Mouse (Mus musculus): ENCODE measurements around the gene Fhad1. TPM values are rescaled to one million over a fixed set of nuclear protein-coding genes. Genes with fewer than 3 reads are reported as not detected.
A peak's percentile ranks its signal among the peaks of the same experiment; 100 is the strongest.

The Fhad1 gene
- polyA plus RNA-seq, 1 experiment from 2014 or later: 1.2 TPM

DNA sequence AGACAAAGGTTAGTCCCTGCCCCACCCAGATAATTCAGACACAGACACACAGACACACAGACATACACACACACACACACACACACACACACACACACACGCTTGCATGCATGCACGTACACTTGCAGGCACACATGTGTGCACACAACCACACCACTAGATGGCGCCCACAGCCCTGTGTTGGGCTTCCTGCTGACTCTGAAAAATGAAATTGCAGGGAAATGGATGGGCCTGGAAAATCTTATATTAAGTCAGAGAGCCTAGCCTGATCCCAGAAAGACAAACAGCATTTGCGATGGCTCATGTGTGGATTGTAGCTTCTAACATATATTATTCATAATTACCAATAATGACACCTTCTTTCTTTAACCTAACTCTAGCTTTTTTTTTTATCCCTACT is 38.7 kb downstream of the Fhad1 start:
- 24% methylated on average over 4 of the region's 4 CpGs for WGBS
- Histone ChIP-seq H3K9ac (ENCODE audit: low read depth, low read length) (no peak overlapping the region), H3K27me3 (replicated peaks; ENCODE audit: control insufficient read depth, insufficient read depth, low read length) (no peaks in the 10 kb centered on the region), H3K4me1 (replicated peaks; ENCODE audit: control insufficient read depth, insufficient read depth, low read length) (no peaks in the 10 kb centered on the region), H3K9me3 (ENCODE audit: control insufficient read depth) (peaks cover 2% of the 10 kb centered on the region; the same call in 1 of the 2 replicates), H3K27ac (ENCODE audit: low read depth, low read length) (no peak overlapping the region), H3K4me2 (replicated peaks; ENCODE audit: low read depth) (no peak overlapping the region), H3K4me3 (ENCODE audit: low read depth, low read length) (no peak overlapping the region), H3K36me3 (ENCODE audit: control insufficient read depth, insufficient read depth) (no peaks in the 10 kb centered on the region)
- ATAC-seq: peak; percentile 43; the same call in 1 of the 2 replicates
- peak; percentile 97 for TF ChIP-seq CTCF (IDR thresholded peaks at IDR 0.05; ENCODE audit: low read depth)

DNA sequence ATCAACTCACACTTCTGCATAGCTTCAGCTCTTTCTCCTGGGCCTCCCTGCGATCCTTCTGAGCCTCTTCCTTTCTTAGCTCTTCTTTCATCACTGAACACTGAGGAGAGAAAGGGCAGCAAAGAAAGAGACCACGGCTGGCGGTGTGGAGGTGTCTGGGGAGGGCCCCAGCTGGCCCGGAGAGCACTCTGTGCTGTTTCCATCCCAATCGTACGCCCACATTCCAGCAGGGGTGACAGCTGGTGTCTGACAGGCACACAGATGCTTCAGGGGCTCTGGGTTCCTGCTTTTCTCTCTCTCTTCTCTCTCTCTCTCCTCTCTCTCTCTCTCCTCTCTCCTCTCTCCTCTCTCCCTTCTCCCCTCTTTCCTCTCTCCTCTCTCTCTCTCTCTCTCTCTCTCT is 50.3 kb downstream of the Fhad1 start:
- Histone ChIP-seq H3K4me3 (ENCODE audit: low read depth, low read length) (no peak overlapping the region), H3K9me3 (ENCODE audit: control insufficient read depth) (no peaks in the 10 kb centered on the region), H3K36me3 (ENCODE audit: control insufficient read depth, insufficient read depth) (no peaks in the 10 kb centered on the region), H3K4me2 (replicated peaks; ENCODE audit: low read depth) (no peak overlapping the region), H3K4me1 (replicated peaks; ENCODE audit: control insufficient read depth, insufficient read depth, low read length) (no peaks in the 10 kb centered on the region), H3K9ac (ENCODE audit: low read depth, low read length) (no peak overlapping the region), H3K27me3 (replicated peaks; ENCODE audit: control insufficient read depth, insufficient read depth, low read length) (no peaks in the 10 kb centered on the region), H3K27ac (ENCODE audit: low read depth, low read length) (no peak overlapping the region)
- ATAC-seq: no peak
- 45% methylated on average over 6 of the region's 6 CpGs for WGBS
- no peak for TF ChIP-seq CTCF (IDR thresholded peaks at IDR 0.05; ENCODE audit: low read depth)

DNA sequence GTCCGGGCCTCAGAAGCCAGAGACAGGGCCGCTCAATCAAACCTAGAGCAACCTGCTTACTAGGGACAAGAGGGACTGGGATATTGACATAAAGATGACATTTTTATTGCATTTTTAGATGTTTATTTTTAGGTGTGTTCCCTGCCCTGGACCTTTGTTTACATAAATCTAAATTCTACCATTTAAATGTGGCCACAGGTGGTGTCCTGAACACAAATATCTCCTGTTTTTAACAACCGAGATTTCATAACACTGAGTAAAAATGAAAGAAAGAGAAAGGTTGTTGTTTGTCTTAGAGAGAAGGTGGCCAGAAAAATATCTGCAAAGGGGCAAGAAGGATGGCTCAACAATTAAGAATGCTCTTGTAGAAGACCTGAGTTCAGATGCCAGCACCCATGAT is 51.0 kb downstream of the Fhad1 start:
- no peak for ATAC-seq
- TF ChIP-seq CTCF (IDR thresholded peaks at IDR 0.05; ENCODE audit: low read depth): no peak
- 72% methylated on average over 3 of the region's 3 CpGs for WGBS
- Histone ChIP-seq H3K9ac (ENCODE audit: low read depth, low read length) (no peak overlapping the region), H3K4me1 (replicated peaks; ENCODE audit: control insufficient read depth, insufficient read depth, low read length) (no peaks in the 10 kb centered on the region), H3K9me3 (ENCODE audit: control insufficient read depth) (no peaks in the 10 kb centered on the region), H3K4me3 (ENCODE audit: low read depth, low read length) (no peak overlapping the region), H3K27me3 (replicated peaks; ENCODE audit: control insufficient read depth, insufficient read depth, low read length) (no peaks in the 10 kb centered on the region), H3K4me2 (replicated peaks; ENCODE audit: low read depth) (no peak overlapping the region), H3K36me3 (ENCODE audit: control insufficient read depth, insufficient read depth) (no peaks in the 10 kb centered on the region), H3K27ac (ENCODE audit: low read depth, low read length) (no peak overlapping the region)

DNA sequence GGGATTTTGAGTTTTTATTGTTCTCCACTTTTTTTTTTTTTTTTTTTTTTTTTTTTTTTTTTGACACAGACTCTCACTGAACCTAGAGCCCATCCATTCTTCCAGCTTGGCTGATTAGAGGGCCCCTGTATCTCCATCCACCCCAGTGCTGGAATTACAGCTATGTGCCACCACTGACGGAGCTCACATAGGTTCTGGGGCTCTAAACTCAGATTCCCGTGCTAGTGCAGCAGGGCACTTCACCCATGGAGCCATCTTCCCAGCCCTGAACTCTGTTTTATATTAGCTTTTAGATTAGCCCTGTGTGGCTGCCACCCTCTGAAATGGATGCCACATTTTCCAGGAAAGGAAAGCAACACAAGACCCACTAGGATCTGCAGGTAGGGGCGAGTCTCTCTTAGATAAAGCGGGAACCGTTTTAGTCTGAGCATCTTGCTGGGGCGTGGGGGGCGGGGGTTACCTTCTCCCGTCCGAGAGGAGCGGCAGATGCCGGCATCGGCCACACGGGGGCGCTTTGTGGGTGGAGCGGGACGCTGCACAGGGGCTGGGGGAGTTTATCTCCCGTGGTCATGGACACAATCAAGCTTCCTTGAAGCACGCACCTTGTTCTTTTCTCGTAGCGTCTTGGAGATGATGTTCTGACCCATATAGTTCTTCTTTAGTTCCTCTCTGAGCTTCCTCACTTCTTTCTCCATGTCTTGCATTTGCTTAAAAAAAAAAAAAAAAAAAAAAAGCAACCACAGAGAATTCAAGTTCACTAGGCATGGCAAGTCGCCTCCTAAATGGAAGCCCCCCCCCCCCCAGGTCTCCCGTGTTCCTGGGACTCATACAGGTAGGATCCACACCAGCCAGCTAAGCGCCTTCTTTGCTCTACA is 51.8 kb downstream of the Fhad1 start:
- Histone ChIP-seq H3K4me2 (replicated peaks; ENCODE audit: low read depth) (no peak overlapping the region), H3K4me3 (ENCODE audit: low read depth, low read length) (no peak overlapping the region), H3K27me3 (replicated peaks; ENCODE audit: control insufficient read depth, insufficient read depth, low read length) (no peaks in the 10 kb centered on the region), H3K27ac (ENCODE audit: low read depth, low read length) (no peak overlapping the region), H3K4me1 (replicated peaks; ENCODE audit: control insufficient read depth, insufficient read depth, low read length) (no peaks in the 10 kb centered on the region), H3K36me3 (ENCODE audit: control insufficient read depth, insufficient read depth) (no peaks in the 10 kb centered on the region), H3K9me3 (ENCODE audit: control insufficient read depth) (no peaks in the 10 kb centered on the region), H3K9ac (ENCODE audit: low read depth, low read length) (no peak overlapping the region)
- WGBS: 18% methylated on average over 23 of the region's 23 CpGs
- ATAC-seq: 0 out of 2 replicates have a peak, but pooled peaks have one; percentile 38
- peak; percentile 78 for TF ChIP-seq CTCF (IDR thresholded peaks at IDR 0.05; ENCODE audit: low read depth)

DNA sequence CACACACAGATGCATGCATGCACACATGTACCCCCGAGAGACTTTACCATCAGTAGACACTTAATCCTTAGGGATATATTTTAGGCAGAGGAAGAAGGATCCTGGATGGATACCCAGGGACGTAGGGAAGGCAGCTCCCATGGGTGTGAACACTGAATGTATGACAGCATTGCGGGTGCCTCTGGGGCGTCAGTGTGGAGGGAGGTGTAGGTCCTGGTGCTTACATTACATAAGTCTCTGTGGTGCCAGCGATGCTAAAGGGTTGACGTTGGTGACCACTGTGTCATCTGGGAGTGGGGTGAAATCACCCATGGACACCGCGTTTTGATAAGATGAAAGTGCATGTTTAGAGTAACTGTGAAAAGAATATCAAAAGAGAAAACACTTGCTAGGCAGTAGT is 54.8 kb downstream of the Fhad1 start:
- H3K27ac ChIP-seq (ENCODE audit: low read depth, low read length): no peak overlapping the region
- no peaks in the 10 kb centered on the region for H3K9me3 ChIP-seq (ENCODE audit: control insufficient read depth)
- 79% methylated on average over 8 of the region's 8 CpGs for WGBS
- no peak overlapping the region for H3K4me3 ChIP-seq (ENCODE audit: low read depth, low read length)
- H3K4me2 ChIP-seq (replicated peaks; ENCODE audit: low read depth): no peak overlapping the region
- no peak overlapping the region for H3K9ac ChIP-seq (ENCODE audit: low read depth, low read length)
- no peaks in the 10 kb centered on the region for H3K36me3 ChIP-seq (ENCODE audit: control insufficient read depth, insufficient read depth)
- no peaks in the 10 kb centered on the region for H3K4me1 ChIP-seq (replicated peaks; ENCODE audit: control insufficient read depth, insufficient read depth, low read length)
- H3K27me3 ChIP-seq (replicated peaks; ENCODE audit: control insufficient read depth, insufficient read depth, low read length): no peaks in the 10 kb centered on the region
- TF ChIP-seq CTCF (IDR thresholded peaks at IDR 0.05; ENCODE audit: low read depth): no peak
- ATAC-seq: no peak

DNA sequence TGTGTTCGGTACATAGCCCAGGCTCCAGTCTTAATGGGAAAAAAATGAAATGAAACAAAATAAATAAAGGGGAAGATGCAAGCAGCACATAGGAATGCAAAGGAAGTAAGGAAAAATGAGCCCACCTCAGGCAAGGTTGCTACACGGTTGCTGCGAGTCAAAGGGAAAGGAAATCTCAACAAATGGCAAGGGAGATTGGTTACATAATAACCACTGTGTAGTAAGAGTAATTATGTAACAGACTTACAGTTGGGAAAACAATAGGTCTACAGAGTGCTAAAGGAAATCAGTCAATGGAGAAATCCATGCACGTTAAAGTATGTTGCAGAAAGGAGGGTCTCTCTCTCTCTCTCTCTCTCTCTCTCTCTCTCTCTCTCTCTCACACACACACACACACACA is 55.3 kb downstream of the Fhad1 start:
- Histone ChIP-seq H3K4me3 (ENCODE audit: low read depth, low read length) (no peak overlapping the region), H3K27ac (ENCODE audit: low read depth, low read length) (no peak overlapping the region), H3K9ac (ENCODE audit: low read depth, low read length) (no peak overlapping the region)

More for the DNA sequence above, 55.3 kb downstream of the Fhad1 start:
- no peaks in the 10 kb centered on the region for H3K4me1 ChIP-seq (replicated peaks; ENCODE audit: control insufficient read depth, insufficient read depth, low read length)
- no peaks in the 10 kb centered on the region for H3K9me3 ChIP-seq (ENCODE audit: control insufficient read depth)
- no peaks in the 10 kb centered on the region for H3K27me3 ChIP-seq (replicated peaks; ENCODE audit: control insufficient read depth, insufficient read depth, low read length)
- 38% methylated on average over 4 of the region's 4 CpGs for WGBS
- ATAC-seq: no peak
- no peaks in the 10 kb centered on the region for H3K36me3 ChIP-seq (ENCODE audit: control insufficient read depth, insufficient read depth)
- TF ChIP-seq CTCF (IDR thresholded peaks at IDR 0.05; ENCODE audit: low read depth): no peak
- no peak overlapping the region for H3K4me2 ChIP-seq (replicated peaks; ENCODE audit: low read depth)

Measured in intestine, postnatal 0 days (tissue).